Mouse (Mus musculus) forelimb bud, embryonic 11.5 days (tissue): Measurements from ENCODE around the gene Casp8ap2.

Experiments
- DNase-seq: peaks from one replicate; pipeline ENCODE4 v3.0.0-alpha.2; 2012; ENCODE audit warnings: low read depth, low spot score

The Casp8ap2 gene

GRCm38 (mm10) chr4:32668291-32668690, 53.0 kb downstream of the Casp8ap2 start:
- DNase-seq, result no peak

- DNase-seq, result no peak
Measured at GRCm38 (mm10) chr4:32669825-32670224, 54.6 kb downstream of the Casp8ap2 start.

GRCm38 (mm10) chr4:32674025-32674424, 58.8 kb downstream of the Casp8ap2 start:
- no peak for DNase-seq

DNA sequence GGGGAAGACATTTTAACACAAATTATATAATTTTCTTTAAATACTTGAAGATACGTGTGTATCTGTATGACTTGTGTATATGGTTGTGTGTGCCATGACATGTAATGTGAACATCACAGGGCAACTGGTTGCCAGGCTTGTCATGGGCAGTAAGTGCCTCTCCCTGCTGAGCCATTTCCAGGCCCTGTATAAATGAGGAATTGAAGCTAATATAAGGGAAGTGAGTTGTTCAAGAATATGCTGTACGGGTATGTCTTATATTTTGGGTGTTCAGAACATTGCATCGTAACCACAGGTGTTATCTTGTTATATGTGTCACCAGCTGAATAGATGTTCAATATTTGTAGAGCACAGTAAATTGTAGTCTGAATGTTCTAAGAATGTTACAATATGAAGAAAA, 62.2 kb downstream of the Casp8ap2 start:
- DNase-seq, result no peak

DNA sequence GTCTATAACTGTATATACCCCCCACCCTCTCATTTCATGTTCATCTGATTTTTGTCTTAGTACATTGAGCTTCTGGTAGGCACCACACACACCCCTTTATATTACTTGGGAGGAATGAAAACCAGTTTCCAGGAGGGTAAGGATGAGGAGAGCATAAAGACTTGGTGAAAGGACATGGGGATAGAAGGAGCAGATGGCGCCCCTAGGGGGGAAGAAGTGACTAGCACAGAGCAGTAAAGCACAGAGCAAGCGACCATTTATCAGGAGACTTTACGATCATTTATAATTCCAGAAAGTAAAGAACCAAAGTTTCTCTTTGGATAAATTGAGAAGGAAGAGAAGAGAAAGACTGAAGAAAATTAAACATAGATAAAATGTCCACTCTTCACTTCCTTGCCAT, 65.6 kb downstream of the Casp8ap2 start:
- no peak for DNase-seq

DNA sequence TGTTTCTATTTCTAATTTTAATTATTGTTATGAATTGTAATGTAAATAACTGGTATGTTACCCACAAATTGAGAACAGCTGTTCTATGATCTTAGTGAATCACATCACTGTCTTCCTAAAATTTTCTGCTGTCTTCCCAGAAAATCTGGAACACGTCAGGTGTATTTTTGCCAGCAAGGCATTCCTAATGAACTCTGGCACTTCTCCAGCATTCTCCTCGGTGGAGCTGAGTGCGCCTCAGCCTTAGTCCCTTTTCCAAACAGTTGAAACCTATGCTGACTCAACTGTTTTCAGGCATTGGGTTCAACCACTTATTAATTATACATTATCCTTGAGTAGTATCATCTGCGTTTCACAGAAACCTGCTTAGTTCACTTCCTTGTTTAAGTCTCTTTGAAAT, 67.2 kb downstream of the Casp8ap2 start:
- DNase-seq, result no peak

GRCm38 (mm10) chr4:32683061-32683582, 67.9 kb downstream of the Casp8ap2 start:
- DNase-seq, result no peak
